Mouse (Mus musculus): ENCODE data around the gene Exoc2.

DNA sequence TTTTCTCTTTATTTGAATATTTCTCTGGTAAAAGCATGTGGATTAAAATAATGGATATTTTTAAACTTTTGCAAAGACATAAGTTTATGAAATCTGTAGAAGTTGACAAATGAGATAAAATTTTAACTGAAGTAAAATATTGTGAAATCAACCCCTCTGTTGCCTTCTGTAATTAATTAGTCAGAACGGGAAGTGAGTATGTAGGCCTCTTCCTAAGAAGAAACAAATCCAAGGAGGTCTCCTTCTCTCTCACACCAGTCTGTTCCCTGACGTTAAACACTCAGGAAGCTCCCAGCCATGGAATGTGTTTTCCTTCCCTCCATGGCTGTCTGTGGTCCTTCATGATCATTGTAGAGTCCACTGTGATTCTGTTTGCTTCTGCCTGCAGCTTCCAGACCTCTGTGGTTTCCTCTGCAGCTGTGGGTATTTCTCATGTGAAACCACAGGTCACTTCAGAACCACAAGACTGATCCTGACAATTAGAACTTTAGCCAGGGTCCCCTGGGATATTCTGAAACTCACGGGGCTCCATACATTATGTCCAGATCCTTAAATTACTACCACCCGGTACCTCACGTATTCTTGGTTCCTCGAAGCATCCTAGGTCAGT lies 20.5 kb upstream of the Exoc2 start:
- TF ChIP-seq CTCF (IDR thresholded peaks at IDR 0.05): no peak
- TF ChIP-seq EP300 (IDR thresholded peaks at IDR 0.05): no peak
